Mouse (Mus musculus) neural tube, embryonic 10.5 days (tissue): ENCODE results near the gene Ids.
"Not testable (repeated sequence)": the region's sequence is repeated elsewhere in the genome, so short reads cannot be mapped to it uniquely, and the experiment has no call there.

Experiments used
- DNase-seq: peaks from one replicate; pipeline ENCODE4 v3.0.0-alpha.2; 2017; ENCODE audit warnings: low spot score; ENCODE audit errors: extremely low spot score

The Ids gene

DNA sequence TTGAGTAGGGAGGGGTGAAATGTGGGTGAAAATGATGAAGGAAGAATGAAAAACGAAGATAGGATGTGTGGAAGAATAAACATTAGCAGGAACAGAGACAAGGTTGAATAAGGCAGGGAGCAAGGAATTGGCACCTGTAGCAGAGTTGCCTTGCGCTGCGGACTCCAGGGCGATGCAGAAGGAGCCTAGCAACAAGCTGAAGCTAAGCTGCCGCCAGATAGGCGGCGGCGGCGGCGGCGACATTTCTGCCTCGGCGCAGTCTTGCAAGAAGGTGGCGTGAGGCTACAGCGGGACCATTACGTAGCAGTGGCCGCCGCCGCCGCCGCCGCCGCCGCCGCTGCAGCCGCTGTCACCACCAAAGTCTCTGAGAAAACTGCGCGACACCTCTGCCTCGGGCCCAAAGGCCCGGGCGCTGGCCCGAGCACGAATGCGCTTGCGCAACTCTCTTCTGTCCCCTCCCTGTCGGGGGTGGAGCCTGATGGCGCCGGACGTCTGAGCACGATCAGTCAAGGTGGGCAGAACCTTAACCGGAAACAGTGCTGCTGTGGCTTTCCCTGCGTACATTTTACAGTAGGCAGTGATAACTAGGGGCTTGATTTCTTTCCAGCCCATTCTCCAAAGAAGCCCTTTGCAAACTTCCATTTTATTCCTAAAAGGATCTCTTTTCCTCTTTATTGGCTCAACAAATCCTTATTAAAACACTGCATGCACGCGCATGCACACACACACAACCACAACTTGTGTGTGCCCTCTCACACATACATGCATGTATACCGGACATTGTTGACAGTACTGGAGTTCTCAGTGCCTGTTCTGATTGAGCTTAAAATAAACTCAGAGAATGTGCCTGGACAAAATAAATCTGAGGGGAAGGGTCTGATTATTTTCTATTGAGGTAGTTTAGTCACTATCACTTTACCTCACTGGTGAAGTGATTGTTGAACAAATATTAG lies at the start of gene Ids:
Gene Ids, minus strand, starts transcription at position 424 of the 953 bp plus-strand sequence.
- peak; percentile 68 for DNase-seq

DNA sequence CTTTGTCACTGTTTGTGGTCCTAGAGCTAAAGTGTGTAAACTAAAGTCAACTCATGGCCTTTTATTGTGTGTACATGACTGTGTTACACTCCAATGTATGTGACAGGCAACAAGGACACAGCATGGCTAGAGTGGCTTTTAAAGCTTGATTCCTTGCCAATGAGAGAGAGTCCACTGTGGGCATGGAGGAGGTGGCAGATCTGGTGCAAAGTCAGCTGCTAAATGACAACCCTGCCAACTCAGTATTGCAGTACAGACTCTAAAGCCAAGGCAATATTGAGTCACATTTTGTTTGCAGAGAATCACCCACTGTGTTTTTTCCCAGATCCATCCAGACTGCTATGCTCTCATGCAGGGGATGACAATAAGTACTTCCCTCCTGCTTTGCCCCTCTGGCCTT lies 27.8 kb upstream of the Ids start:
- not testable (repeated sequence) for DNase-seq

DNA sequence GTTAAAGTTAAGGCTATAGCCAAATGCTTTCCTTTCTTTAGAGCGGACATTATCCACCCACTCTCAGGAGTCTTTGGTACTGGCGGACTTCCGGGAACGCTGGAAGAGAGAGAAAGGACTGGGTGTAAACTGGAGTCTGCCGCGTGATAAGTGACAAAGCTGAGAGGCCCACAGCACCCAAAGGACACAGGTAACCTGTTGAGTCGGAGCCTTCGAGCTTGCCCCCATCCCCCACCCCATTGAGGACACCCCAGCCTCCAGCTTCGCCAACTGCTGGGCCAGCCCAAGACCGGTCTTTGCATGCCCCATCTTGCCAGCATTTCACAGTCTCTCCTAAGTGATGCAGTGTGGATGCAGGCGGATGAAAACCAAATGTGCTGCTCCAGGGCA lies 21.1 kb upstream of the Ids start:
- no peak for DNase-seq

DNA sequence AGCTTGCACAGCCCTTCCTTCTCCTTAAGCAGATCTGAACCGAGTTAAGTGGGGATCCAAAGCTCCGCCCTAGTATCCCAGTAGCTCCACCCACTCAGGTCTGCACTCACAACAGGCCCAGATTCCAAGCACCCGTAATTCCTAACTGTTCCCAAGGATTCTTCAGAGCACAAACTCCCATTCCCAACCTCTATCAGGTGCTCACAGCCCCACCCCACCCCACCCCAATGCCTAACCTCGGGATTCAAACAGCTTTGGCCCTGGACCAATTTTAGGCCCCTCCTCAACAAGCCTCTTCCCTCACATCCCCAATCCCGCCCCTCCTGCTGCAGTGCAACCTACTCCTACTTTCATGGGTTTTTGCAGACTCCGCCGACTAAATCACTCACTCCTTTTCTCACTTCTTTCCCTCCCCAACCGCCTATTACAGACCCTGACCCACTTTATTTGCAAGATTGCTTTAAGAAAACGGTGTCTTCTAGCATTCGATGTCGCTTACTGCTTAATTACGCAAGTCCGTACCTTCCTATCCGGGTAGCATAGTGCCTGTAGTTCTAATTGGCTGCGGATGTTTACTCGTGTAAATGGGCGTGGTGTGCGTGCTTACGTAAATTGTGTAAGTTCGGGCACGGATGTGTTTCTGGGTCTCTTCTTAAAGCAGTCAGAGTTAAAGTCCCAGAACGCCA lies 20.5 kb upstream of the Ids start, which contains the start of gene 1110012L19Rik:
Gene 1110012L19Rik, plus strand, starts transcription at position 602 of the 686 bp plus-strand sequence.
- DNase-seq = peak; percentile 61

DNA sequence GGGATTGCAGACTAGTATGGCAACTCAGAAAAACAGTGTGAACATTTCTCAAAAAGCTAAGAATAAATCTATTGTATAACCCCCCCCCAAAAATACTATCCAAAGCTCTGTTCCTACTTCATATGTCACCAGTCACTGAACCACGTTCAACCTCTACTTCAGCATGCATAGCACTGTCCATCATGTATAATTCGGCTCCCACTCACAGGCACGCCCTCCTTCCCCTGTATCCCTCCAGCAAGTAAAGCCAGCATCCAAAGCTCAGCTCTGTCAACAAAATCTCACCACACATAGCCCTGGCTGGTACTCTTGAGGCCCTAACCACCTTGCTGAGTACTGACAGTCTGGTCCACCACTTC lies 20.0 kb upstream of the Ids start:
- no peak for DNase-seq

DNA sequence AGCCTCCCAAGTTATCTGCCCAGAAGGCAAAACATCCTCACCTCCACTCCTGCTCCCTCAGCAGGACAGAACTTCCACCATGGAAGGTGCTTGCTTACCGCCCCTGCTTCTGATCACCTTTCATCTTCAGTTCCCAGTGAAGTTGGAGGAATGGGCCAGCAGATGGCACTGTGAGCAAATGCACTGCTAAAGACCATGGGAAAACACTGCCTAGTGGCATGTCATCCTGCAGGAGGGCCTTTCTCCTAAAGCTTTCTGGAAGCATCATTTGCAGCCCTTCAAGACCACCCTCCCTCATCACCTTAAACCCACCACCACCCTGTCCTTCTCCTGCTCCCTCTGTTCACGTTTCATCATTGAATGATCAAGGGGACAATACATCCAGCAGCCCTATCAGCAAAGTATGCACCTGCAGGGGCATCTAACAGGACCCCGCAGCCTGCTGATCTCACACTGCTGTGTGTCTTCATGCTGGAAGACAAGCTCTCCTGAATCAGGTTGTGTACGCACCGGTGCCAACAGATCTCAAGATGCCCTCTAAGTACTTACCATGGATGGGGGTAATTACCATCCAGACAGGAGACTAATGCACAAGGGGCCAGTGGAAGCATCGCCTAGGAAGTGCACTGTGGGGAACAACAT lies 9.7 kb upstream of the Ids start:
- DNase-seq = not testable (repeated sequence)

DNA sequence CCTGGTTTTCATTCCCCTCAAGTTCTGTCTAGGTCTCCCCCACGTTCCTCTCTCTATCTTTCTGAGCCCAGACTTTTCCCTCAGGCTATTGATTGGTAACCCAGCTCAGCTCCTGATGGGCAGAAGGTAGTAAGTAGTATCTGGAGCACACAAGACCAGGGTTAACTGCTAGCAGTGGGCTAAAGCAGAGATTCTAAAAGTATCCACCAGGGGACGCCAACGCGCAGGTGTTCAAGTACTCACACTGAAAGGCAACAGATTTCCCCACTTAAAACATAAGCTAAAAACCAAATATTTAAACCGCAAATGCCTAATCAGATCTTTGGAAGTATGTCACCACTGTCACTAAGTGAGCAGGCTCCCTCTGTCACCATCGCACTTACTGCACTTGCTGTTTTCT lies 4.9 kb upstream of the Ids start:
- not testable (repeated sequence) for DNase-seq

DNA sequence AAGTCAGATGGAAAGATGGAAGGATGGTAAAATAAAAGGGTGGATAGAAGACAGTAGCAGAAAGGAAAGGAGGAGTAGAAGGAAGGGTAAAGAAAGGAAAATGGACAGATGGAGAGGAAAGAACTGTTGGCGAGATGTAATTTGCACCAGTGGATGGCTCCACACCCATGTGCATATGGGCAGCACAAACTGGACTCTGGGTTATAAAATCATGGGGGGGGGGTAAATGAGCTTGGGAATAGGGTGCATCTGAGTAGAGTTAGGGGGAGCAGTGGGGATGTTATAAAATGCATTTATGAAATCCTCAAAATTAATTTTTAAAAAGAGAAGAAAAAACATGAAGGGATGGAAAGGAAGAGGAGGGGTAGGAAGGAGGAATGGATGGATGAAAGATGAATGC lies 682 bp downstream of the Ids start:
- DNase-seq = no peak

DNA sequence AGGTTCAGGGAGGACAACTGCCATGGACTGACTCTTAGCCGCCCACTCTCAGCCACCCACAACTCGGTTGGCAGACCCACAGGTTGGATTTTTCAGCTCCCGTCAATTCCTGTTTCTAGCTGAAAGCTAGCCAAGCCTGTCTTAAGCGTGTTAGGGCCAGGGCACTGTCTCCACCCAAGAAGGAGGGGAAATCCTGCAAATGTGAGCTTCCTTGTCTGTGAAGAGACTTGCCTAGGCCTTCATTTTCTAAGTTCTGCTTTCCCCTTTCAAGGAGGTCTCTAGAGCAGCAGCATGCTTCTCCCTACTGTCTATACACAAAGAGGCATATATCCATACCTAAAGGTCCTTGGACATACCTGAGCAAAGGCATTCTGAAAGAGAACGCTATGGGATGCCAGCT lies 1.4 kb downstream of the Ids start:
- no peak for DNase-seq

DNA sequence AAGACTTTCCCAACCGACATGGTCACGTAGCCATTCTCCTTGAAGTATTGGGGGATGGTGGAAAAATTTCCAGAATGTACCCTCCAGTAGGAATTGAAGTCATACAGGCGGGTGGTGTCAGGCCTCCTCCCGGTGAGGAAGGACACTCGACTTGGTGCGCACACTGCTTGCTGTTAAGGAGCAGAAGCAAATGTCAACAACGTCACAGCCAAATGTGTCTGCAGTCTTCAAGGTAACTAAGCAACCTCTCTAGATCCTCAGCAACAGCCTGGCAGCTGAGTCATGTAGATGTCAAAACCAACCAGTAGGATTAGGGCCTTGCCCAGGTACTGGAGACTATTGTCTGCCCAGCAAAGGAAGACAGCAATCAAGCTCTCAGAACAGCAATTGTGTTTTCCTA lies 1.9 kb downstream of the Ids start:
- no peak for DNase-seq

DNA sequence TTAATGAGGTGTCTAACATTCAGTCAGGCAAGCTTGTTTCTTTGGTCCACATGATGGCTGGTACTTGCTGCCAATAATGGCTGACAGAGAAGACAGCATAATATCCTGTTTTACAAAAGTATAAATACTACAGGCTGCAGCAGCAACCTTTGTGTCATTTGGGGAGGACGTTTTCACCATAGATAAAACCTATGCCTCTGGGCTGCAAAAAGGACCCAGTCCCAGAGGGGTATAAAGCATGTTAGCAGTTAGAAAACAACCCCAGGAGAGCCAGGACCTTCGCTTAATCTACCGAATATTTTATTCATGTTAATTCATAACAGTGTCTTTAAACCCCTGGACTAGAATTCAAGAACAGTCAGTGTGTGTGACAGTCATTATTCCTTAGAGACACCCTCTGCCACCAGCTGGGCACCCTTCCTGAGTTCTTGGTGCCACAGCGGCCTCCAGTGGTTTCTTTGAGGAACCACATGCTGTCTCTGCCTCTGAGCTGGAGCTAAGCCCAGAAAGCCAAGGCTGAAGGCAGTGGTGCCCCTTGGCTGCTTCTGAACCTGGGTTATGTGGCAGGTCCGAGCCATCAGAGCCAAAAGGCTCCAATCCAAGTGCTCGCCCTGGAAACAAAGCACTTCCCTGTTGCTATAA lies 34.6 kb downstream of the Ids start:
- DNase-seq = peak; percentile 33

DNA sequence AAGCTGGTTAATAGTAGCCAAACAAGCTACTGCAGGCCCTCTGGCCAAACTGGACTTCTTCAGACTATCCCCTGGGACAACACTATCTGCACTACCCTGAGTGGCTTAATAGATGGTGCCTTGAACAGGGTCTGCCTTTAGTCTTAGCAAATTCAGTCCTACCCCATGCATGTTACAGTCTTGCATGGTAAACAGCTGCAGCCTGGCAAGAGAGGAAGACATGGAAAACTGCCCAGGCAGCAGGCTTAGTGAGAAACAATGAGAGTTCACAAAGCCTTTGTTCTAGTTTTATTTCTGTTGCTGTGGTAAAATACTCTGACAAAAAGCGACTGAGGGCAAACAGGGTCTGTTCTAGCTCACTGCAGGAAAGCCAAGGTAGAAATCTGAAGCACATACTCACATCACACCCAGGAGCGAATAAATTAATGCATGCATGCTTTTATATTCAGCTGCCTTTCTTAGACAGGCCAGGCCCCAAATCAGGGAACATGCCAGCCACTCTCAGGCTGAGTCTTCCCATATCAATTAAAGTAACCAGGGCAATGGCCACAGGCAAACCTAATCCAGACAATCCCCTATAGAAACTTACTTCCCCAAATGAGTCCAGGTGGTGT lies 36.2 kb downstream of the Ids start:
- DNase-seq = no peak

DNA sequence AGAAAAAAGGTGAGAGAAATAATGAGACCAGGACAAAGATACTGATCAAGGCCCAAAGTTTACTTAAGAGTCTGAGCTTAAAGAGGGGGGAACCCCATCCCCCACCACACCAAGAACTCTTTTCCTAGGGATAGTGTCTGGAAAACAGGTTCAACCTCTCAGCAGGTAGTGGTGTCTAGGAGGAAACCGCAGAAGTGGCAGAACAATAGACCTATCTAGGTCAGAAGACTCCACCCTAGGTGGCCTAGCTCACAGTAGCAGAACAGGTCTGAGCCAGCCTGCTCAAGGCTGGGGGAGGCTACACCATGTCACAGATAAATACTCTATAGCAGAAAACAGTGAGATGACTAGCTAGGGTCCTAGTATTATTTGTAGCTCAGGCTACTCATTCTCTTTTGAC lies 37.2 kb downstream of the Ids start:
- no peak for DNase-seq

DNA sequence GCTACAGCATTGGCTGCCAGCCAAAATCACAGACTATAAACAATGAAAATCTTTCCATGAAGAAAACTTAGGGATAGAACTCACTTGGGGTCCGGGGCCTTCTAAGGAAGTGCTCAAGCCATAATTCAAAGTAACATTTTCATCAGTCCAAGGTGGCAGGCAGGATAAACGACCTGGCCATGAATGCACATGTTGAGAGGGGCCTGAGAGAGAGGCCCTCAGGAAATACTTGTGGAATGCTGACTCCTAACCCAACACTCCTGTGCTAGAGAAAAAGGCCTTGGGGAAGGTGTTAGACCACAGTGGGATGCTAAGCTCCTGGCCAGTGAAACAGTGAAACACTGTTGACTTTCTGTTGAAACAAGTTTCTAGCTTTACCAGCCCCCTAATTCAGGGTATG lies 45.6 kb downstream of the Ids start:
- no peak for DNase-seq

DNA sequence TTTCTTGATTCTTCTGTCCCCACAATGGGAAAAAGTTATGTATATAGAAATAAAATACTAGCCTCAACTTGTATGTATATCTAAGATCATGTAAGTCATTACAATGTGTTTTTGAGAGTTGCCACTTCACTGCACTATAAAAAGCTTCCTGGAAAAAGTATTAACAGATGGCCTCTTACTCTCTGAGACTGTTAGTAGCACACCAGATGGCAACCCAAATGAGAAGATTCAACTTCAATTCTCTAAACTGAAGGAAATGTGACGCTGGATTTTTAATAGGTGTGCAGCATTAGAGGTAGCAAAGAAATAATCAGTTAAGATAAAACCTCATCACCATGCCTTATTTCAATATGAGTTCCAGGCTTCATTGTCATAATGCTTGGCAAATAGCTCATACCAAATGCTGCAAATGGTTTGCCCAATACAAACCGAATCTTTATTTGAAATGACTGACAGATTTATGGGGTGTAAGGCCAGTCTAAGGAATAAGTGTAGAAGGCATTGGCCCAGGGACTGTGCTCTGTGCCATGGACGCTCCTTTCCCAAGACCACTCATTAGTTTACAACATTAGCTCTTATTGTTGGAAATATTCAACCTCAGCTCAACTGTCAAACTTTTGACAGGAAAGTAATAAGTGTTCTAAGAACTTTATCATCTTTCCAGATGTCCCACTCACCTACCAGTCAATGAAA lies 49.8 kb downstream of the Ids start:
- no peak for DNase-seq
